Mouse (Mus musculus): ENCODE data around the gene Lgi4.

Gene Lgi4

GRCm38 (mm10) chr7:31059108-31059507 lies at the start of gene Lgi4:
Lgi4 (plus strand) TSS chr7:31059342.
- peak; percentile 89 for DNase-seq (ENCODE audit: extremely low spot score)

- DNase-seq (ENCODE audit: extremely low spot score): no peak
These were observed 46.2 kb upstream of the Lgi4 start for GRCm38 (mm10) chr7:31012971-31013370.

- DNase-seq (ENCODE audit: extremely low spot score): no peak
These were observed 41.8 kb upstream of the Lgi4 start for GRCm38 (mm10) chr7:31017104-31017901.

- no peak for DNase-seq (ENCODE audit: extremely low spot score)
These were observed 30.5 kb upstream of the Lgi4 start for GRCm38 (mm10) chr7:31028609-31029008.

- DNase-seq (ENCODE audit: extremely low spot score): no peak
These were observed 28.4 kb upstream of the Lgi4 start for GRCm38 (mm10) chr7:31030717-31031116.

GRCm38 (mm10) chr7:31031731-31032130 lies 27.4 kb upstream of the Lgi4 start:
- DNase-seq (ENCODE audit: extremely low spot score): no peak

GRCm38 (mm10) chr7:31033409-31034165 lies 25.6 kb upstream of the Lgi4 start:
- DNase-seq (ENCODE audit: extremely low spot score): no peak

- no peak for DNase-seq (ENCODE audit: extremely low spot score)
These were observed 24.4 kb upstream of the Lgi4 start for GRCm38 (mm10) chr7:31034789-31035188.

GRCm38 (mm10) chr7:31035291-31035690 lies 23.9 kb upstream of the Lgi4 start:
- DNase-seq (ENCODE audit: extremely low spot score): no peak

- DNase-seq (ENCODE audit: extremely low spot score): no peak
These were observed 22.2 kb upstream of the Lgi4 start for GRCm38 (mm10) chr7:31036917-31037316.

GRCm38 (mm10) chr7:31037675-31038074 lies 21.5 kb upstream of the Lgi4 start:
- no peak for DNase-seq (ENCODE audit: extremely low spot score)

- no peak for DNase-seq (ENCODE audit: extremely low spot score)
These were observed 20.1 kb upstream of the Lgi4 start for GRCm38 (mm10) chr7:31039011-31039410.

GRCm38 (mm10) chr7:31040281-31041022 lies 18.7 kb upstream of the Lgi4 start:
- DNase-seq (ENCODE audit: extremely low spot score): no peak

GRCm38 (mm10) chr7:31041023-31041407 lies 18.1 kb upstream of the Lgi4 start:
- no peak for DNase-seq (ENCODE audit: extremely low spot score)

- DNase-seq (ENCODE audit: extremely low spot score): no peak
These were observed 17.4 kb upstream of the Lgi4 start for GRCm38 (mm10) chr7:31041662-31042315.

- DNase-seq (ENCODE audit: extremely low spot score): no peak
These were observed 16.7 kb upstream of the Lgi4 start, which contains the start of gene Fxyd5 for GRCm38 (mm10) chr7:31042431-31042910. Fxyd5 (minus strand) TSS chr7:31042481.

- DNase-seq (ENCODE audit: extremely low spot score): no peak
These were observed 9.9 kb upstream of the Lgi4 start for GRCm38 (mm10) chr7:31049135-31049845.

GRCm38 (mm10) chr7:31049846-31050281 lies 9.3 kb upstream of the Lgi4 start:
- DNase-seq (ENCODE audit: extremely low spot score): no peak

GRCm38 (mm10) chr7:31050487-31050886 lies 8.7 kb upstream of the Lgi4 start:
- no peak for DNase-seq (ENCODE audit: extremely low spot score)

GRCm38 (mm10) chr7:31050921-31051320 lies 8.2 kb upstream of the Lgi4 start:
- no peak for DNase-seq (ENCODE audit: extremely low spot score)
